In the genomic region with DNA sequence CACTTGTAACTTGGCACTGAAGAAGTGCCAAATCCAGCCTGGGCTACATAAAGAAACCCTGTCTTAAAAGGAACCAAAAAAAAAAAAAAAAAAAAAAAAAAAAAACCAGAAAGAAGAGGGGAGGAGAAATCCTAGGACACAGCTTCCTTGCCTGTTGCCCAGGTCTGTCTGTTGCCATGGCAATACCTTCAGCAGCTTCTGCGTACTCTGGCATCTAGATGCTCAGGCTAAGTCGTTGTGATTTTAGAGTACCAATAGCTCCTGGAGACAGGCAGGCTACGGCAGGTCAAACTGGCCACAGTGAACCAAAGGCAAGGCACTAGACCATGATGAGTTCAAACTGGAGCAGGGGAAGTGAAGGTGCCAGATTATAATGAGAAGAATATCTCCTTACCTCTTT, we compare ENCODE assay signal across 14 mouse cellular contexts.
DNase-seq lines count a peak whose midpoint lies in the region; ATAC-seq and TF ChIP-seq lines count a peak whose summit lies in the region.
"Had no signal": no experiment of that assay in that cellular context is flagged by ENCODE, and none has a peak within 500 bp of the region (broad histone marks: within the 10 kb centered on the region; RNA-seq: fewer than 3 reads in every experiment).

No protein-coding gene starts in this region.

- no peak overlapping the region for H3K4me3 ChIP-seq in midbrain, postnatal 0 days (ENCODE audit: low read depth, low read length)
- H3K4me3 ChIP-seq: embryonic facial prominence, embryonic 12.5 days; heart, embryonic 12.5 days; liver, embryonic 12.5 days had no signal

- no peaks in the 10 kb centered on the region for H3K9me3 ChIP-seq in midbrain, postnatal 0 days (ENCODE audit: low read length)
- H3K9me3 ChIP-seq: embryonic facial prominence, embryonic 12.5 days; G1E; heart, embryonic 12.5 days; liver, embryonic 12.5 days had no signal

- DNase-seq in cerebellum, adult 9-11 months = peak; percentile 2
- no peak for DNase-seq in cerebellum, adult 11 months
- peak; percentile 3 for DNase-seq in kidney, adult 18-20 months
- DNase-seq in kidney, postnatal 36 days = no peak
- DNase-seq in spleen, postnatal 4 days (ENCODE audit: low spot score in 2 of 2) = peak; percentile 4 to 45
- no peak for DNase-seq in spleen, postnatal 14 days (ENCODE audit: low spot score in 2 of 2)
- DNase-seq in midbrain, postnatal 0 days (ENCODE audit: low spot score) = peak; percentile 79
- no peak for DNase-seq in MN1 (ENCODE audit: low spot score)
- DNase-seq: gastrocnemius, postnatal 14 days had no signal

- H3K9ac ChIP-seq in midbrain, postnatal 0 days (replicated peaks; ENCODE audit: low read length, poor library complexity, severe bottlenecking) = no peak overlapping the region
- H3K9ac ChIP-seq: embryonic facial prominence, embryonic 12.5 days; heart, embryonic 12.5 days; liver, embryonic 12.5 days had no signal

- H3K27me3 ChIP-seq in midbrain, postnatal 0 days (ENCODE audit: insufficient read depth, low read length) = no peaks in the 10 kb centered on the region
- H3K27me3 ChIP-seq: embryonic facial prominence, embryonic 12.5 days; liver, embryonic 12.5 days had no signal

- no peaks in the 10 kb centered on the region; the same call in 1 of the 2 replicates for H3K4me1 ChIP-seq in midbrain, postnatal 0 days (ENCODE audit: insufficient read depth, low read length)
- H3K4me1 ChIP-seq: embryonic facial prominence, embryonic 12.5 days had no signal

- TF ChIP-seq CTCF in midbrain, postnatal 0 days (IDR thresholded peaks at IDR 0.05) = no peak

- 52% methylated on average over 3 of the region's 3 CpGs for WGBS in midbrain, postnatal 0 days

- H3K27ac ChIP-seq in midbrain, postnatal 0 days (ENCODE audit: low read depth, low read length) = peak overlapping the region; percentile 9; the same call in 1 of the 2 replicates
- H3K27ac ChIP-seq: embryonic facial prominence, embryonic 12.5 days; liver, embryonic 12.5 days had no signal

- ATAC-seq in midbrain, postnatal 0 days (ENCODE audit: low FRiP score) = peak; percentile 79
- ATAC-seq: liver, embryonic 12.5 days; lung, postnatal 0 days had no signal

- no peaks in the 10 kb centered on the region for H3K36me3 ChIP-seq in midbrain, postnatal 0 days (ENCODE audit: insufficient read depth, low read length)

- H3K4me2 ChIP-seq in midbrain, postnatal 0 days (ENCODE audit: low read depth, low read length, poor library complexity, severe bottlenecking) = no peak overlapping the region
- H3K4me2 ChIP-seq: embryonic facial prominence, embryonic 12.5 days; heart, embryonic 12.5 days; liver, embryonic 12.5 days had no signal

Comparison
In these comparisons a context has a peak if more than half of its experiments do, and no peak if none do; other contexts are left out.
1. DNase-seq: peak in cerebellum, adult 9-11 months (single experiment), kidney, adult 18-20 months (single experiment), spleen, postnatal 4 days (2 of 2) and midbrain, postnatal 0 days (single experiment); none in cerebellum, adult 11 months (single experiment), kidney, postnatal 36 days (0 of 2), spleen, postnatal 14 days (0 of 2) and MN1 (single experiment).